7 mouse cellular contexts compared by ENCODE assay signal in the genomic region with DNA sequence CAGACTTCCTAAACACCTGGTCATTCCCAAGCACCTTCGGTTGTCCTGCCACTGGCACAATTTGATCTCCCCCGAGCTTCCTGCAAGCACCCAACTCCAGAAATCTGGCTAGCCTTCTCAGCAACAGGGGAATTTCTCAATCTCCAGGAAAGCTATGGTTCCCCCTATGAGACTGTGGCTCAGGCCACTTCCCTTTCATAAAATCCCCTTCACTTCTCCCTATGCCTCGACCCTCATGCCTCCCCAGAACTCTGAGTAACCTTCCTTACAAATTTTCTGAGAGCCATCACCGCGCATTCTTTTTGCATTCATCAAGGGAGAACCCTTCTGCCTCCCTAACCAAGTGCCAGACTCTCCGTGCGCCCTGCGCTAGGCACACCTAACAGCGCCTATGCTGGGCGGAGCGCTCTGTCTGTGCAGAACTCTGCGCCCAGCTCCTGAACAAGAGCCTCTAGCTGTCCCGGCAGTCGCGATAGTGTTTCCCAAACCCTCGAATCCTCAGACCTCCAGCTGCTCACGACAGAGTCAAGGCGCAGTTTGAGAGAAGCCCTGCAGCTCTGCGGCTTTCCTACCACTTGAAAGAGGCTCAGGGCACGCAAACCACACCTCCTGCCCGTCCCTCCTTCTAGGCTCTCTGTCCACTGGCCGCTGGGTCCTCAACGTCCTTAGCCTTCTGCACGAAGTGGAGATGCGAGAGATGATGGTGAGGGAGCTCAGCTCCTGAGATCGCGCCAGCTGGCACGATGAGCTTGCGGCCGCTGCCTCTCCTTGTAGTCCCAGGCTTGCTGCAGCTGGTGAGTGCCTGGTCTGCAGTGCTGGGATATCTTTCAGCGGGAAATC. TPM values are rescaled to one million over a fixed set of nuclear protein-coding genes. Genes with fewer than 3 reads are reported as not detected.
A peak's percentile ranks its signal among the peaks of the same experiment; 100 is the strongest.
DNase-seq lines count a peak whose midpoint lies in the region; ATAC-seq and TF ChIP-seq lines count a peak whose summit lies in the region.

TSS of gene Nxph2 (plus strand) at position 501 of the 840 bp plus-strand sequence.

- H3K4me1 ChIP-seq in lung, embryonic 16.5 days (replicated peaks; ENCODE audit: control insufficient read depth, insufficient read depth, low read length), result no peaks in the 10 kb centered on the region
- H3K4me1 ChIP-seq in lung, adult 2 months (ENCODE audit: control insufficient read depth, insufficient read depth, low read length), result no peaks in the 10 kb centered on the region
- no peaks in the 10 kb centered on the region; the same call in 1 of the 2 replicates for H3K4me1 ChIP-seq in forebrain, embryonic 11.5 days (replicated peaks; ENCODE audit: control insufficient read depth, insufficient read depth, low read length)
- no peaks in the 10 kb centered on the region for H3K4me1 ChIP-seq in intestine, embryonic 16.5 days (ENCODE audit: control insufficient read depth, insufficient read depth, low read length)
- H3K4me1 ChIP-seq in stomach, embryonic 16.5 days (ENCODE audit: control insufficient read depth, insufficient read depth, low read length), result no peaks in the 10 kb centered on the region

- no peaks in the 10 kb centered on the region for H3K36me3 ChIP-seq in lung, embryonic 16.5 days (ENCODE audit: control insufficient read depth, insufficient read depth, low read length)
- H3K36me3 ChIP-seq in forebrain, embryonic 11.5 days (ENCODE audit: control insufficient read depth, insufficient read depth, low read length), result no peaks in the 10 kb centered on the region
- no peaks in the 10 kb centered on the region for H3K36me3 ChIP-seq in intestine, embryonic 16.5 days (ENCODE audit: control insufficient read depth, insufficient read depth, low read length)
- no peaks in the 10 kb centered on the region for H3K36me3 ChIP-seq in stomach, embryonic 16.5 days (ENCODE audit: control insufficient read depth, insufficient read depth, low read length)

- no peak within 1 kb of the TSS for H3K9ac ChIP-seq in lung, embryonic 16.5 days (ENCODE audit: low read length)
- peak within 1 kb of the TSS; percentile 57 for H3K9ac ChIP-seq in forebrain, embryonic 11.5 days (ENCODE audit: low read length)
- no peak within 1 kb of the TSS for H3K9ac ChIP-seq in intestine, embryonic 16.5 days (ENCODE audit: low read depth, low read length)
- H3K9ac ChIP-seq in stomach, embryonic 16.5 days (ENCODE audit: low read length), result no peak within 1 kb of the TSS

- no peak within 1 kb of the TSS for H3K4me3 ChIP-seq in lung, embryonic 16.5 days (ENCODE audit: low read length)
- no peak within 1 kb of the TSS for H3K4me3 ChIP-seq in lung, adult 2 months (replicated peaks; ENCODE audit: extremely low read depth, low read depth, low read length)
- peak within 1 kb of the TSS; percentile 34 for H3K4me3 ChIP-seq in forebrain, embryonic 11.5 days (ENCODE audit: low read depth, low read length)
- H3K4me3 ChIP-seq in intestine, embryonic 16.5 days (ENCODE audit: low read length), result peak within 1 kb of the TSS; percentile 28
- H3K4me3 ChIP-seq in stomach, embryonic 16.5 days (replicated peaks; ENCODE audit: low read length), result peak within 1 kb of the TSS; percentile 32

- DNase-seq in lung, adult 2 months, result no peak
- peak; percentile 62 for DNase-seq in forebrain, embryonic 11.5 days (ENCODE audit: low spot score)
- DNase-seq in adrenal gland, postnatal 36 days, result no peak

- no peaks in the 10 kb centered on the region for H3K9me3 ChIP-seq in lung, embryonic 16.5 days (ENCODE audit: control insufficient read depth, low read length)
- H3K9me3 ChIP-seq in forebrain, embryonic 11.5 days (ENCODE audit: control insufficient read depth, low read length), result no peaks in the 10 kb centered on the region
- no peaks in the 10 kb centered on the region for H3K9me3 ChIP-seq in intestine, embryonic 16.5 days (ENCODE audit: control insufficient read depth, low read length)
- no peaks in the 10 kb centered on the region for H3K9me3 ChIP-seq in stomach, embryonic 16.5 days (replicated peaks; ENCODE audit: control insufficient read depth, low read length)

- no peak for ATAC-seq in lung, embryonic 16.5 days (ENCODE audit: low read depth)
- ATAC-seq in forebrain, embryonic 11.5 days (replicated peaks; ENCODE audit: low FRiP score), result peak; percentile 66
- ATAC-seq in intestine, embryonic 16.5 days, result peak; percentile 69; the same call in 1 of the 2 replicates
- 0 out of 2 replicates have a peak, but pooled peaks have one; percentile 17 for ATAC-seq in megakaryocyte progenitor cell, adult 5-6 weeks (replicated peaks; ENCODE audit: poor library complexity)
- ATAC-seq in stomach, embryonic 16.5 days (ENCODE audit: insufficient read depth, low FRiP score), result no peak; the same call in 1 of the 2 replicates

- peaks cover 5% of the 10 kb centered on the region; the same call in 1 of the 2 replicates for H3K27me3 ChIP-seq in lung, embryonic 16.5 days (ENCODE audit: control insufficient read depth, insufficient read depth, low read depth, low read length)
- H3K27me3 ChIP-seq in forebrain, embryonic 11.5 days (ENCODE audit: control insufficient read depth, insufficient read depth, low read length), result no peaks in the 10 kb centered on the region
- peaks cover 7% of the 10 kb centered on the region; the same call in 1 of the 2 replicates for H3K27me3 ChIP-seq in intestine, embryonic 16.5 days (replicated peaks; ENCODE audit: control insufficient read depth, insufficient read depth, low read length)
- H3K27me3 ChIP-seq in stomach, embryonic 16.5 days (ENCODE audit: control insufficient read depth, insufficient read depth, low read length), result peaks cover 12% of the 10 kb centered on the region

- no peak for TF ChIP-seq POLR2A in lung, adult 2 months (IDR thresholded peaks at IDR 0.05; ENCODE audit: borderline replicate concordance, extremely low read depth, low read depth, low read length)

- H3K4me2 ChIP-seq in lung, embryonic 16.5 days (ENCODE audit: low read depth, low read length), result 0 out of 2 replicates have a peak within 1 kb of the TSS, but pooled peaks have one; percentile 23
- H3K4me2 ChIP-seq in forebrain, embryonic 11.5 days (ENCODE audit: low read depth, low read length, severe bottlenecking), result peak within 1 kb of the TSS; percentile 81
- H3K4me2 ChIP-seq in intestine, embryonic 16.5 days (ENCODE audit: low read depth, low read length), result peak within 1 kb of the TSS; percentile 55
- peak within 1 kb of the TSS; percentile 51 for H3K4me2 ChIP-seq in stomach, embryonic 16.5 days (ENCODE audit: low read depth, low read length)

- no peak within 1 kb of the TSS for H3K27ac ChIP-seq in lung, embryonic 16.5 days (ENCODE audit: low read length)
- H3K27ac ChIP-seq in forebrain, embryonic 11.5 days (ENCODE audit: low read depth, low read length), result no peak within 1 kb of the TSS
- no peak within 1 kb of the TSS for H3K27ac ChIP-seq in intestine, embryonic 16.5 days (ENCODE audit: low read length)
- H3K27ac ChIP-seq in stomach, embryonic 16.5 days (ENCODE audit: low read length), result no peak within 1 kb of the TSS

- 3% methylated on average over 31 of the region's 31 CpGs for WGBS in lung, embryonic 16.5 days
- whole genome bisulfite sequencing in lung, adult 2 months, result 5% methylated on average over 31 of the region's 31 CpGs
- WGBS in forebrain, embryonic 11.5 days, result 2% methylated on average over 31 of the region's 31 CpGs
- 2% methylated on average over 31 of the region's 31 CpGs for whole genome bisulfite sequencing in intestine, embryonic 16.5 days
- WGBS in stomach, embryonic 16.5 days, result 3% methylated on average over 31 of the region's 31 CpGs

- no peak for TF ChIP-seq CTCF in lung, adult 2 months (IDR thresholded peaks at IDR 0.05; ENCODE audit: insufficient read depth, low read length)

RNA-seq across cellular contexts. Expression of gene Nxph2, which starts in this region (rescaled TPM):
- 0.10 TPM in 1 of 2 replicates, not detected in the other for polyA plus RNA-seq in lung, embryonic 16.5 days (2015; fragmentation: Nextera tagmentation; extraction: Ambion mirVana)
- polyA plus RNA-seq in lung, adult 2 months (2012; rRNA removed), result not detected in 2 replicates
- 0.09 TPM in 1 of 2 replicates, not detected in the other for polyA plus RNA-seq in forebrain, embryonic 11.5 days (2014; fragmentation: Nextera tagmentation; extraction: Ambion mirVana)
- polyA plus RNA-seq in intestine, embryonic 16.5 days (2015; fragmentation: Nextera tagmentation; extraction: Ambion mirVana), result 0.47 and 0.64 TPM in 2 replicates
- not detected in 2 replicates for total RNA-seq in megakaryocyte progenitor cell, adult 5-6 weeks (2015)
- total RNA-seq in megakaryocyte progenitor cell, adult 5-6 weeks (2017), result not detected in 2 replicates
- 0.25 and 0.37 TPM in 2 replicates for polyA plus RNA-seq in stomach, embryonic 16.5 days (2015; fragmentation: Nextera tagmentation; extraction: Ambion mirVana)
- not detected for total RNA-seq in adrenal gland, postnatal 36 days (2021)

Comparison
In these comparisons a context has a peak if more than half of its experiments do, and no peak if none do; other contexts are left out.
1. Peak in DNase-seq, ATAC-seq, H3K4me3 ChIP-seq, H3K9ac ChIP-seq and H3K4me2 ChIP-seq in forebrain, embryonic 11.5 days; RNA of the gene not detected or under 1 TPM.
2. Peak in ATAC-seq, H3K4me3 ChIP-seq and H3K4me2 ChIP-seq in intestine, embryonic 16.5 days; RNA of the gene not detected or under 1 TPM.
3. Peak in ATAC-seq in megakaryocyte progenitor cell, adult 5-6 weeks; RNA of the gene not detected or under 1 TPM.
4. H3K4me2 ChIP-seq: peak in every context shown above with its lines; median percentile 81 in forebrain, embryonic 11.5 days; 55 in intestine, embryonic 16.5 days; 51 in stomach, embryonic 16.5 days; 23 in lung, embryonic 16.5 days.